Mouse (Mus musculus): ENCODE results near the gene Nrbp1.

GRCm38 (mm10) chr5:31255381-31255780, 14.7 kb downstream of the Nrbp1 start:
- TF ChIP-seq MYOG (IDR thresholded peaks at IDR 0.05; ENCODE audit: control insufficient read depth, extremely low read depth, insufficient read length) (no peak), CTCF (IDR thresholded peaks at IDR 0.05; ENCODE audit: control insufficient read depth, insufficient read depth, insufficient read length) (no peak), CEBPB (IDR thresholded peaks at IDR 0.05; ENCODE audit: low read depth) (no peak), MYOD1 (IDR thresholded peaks at IDR 0.05; ENCODE audit: control insufficient read depth, insufficient read length, low read depth) (no peak), MAX (IDR thresholded peaks at IDR 0.05) (no peak)

Data from C2C12 (cell line).